Mouse (Mus musculus): ENCODE results near the gene Mical2. TPM values are rescaled to one million over a fixed set of nuclear protein-coding genes. Genes with fewer than 3 reads are reported as not detected.

Mical2 gene
- 0.19 and 0.58 TPM in 2 replicates for polyA plus RNA-seq (2012; ENCODE audit: low replicate concordance)

DNA sequence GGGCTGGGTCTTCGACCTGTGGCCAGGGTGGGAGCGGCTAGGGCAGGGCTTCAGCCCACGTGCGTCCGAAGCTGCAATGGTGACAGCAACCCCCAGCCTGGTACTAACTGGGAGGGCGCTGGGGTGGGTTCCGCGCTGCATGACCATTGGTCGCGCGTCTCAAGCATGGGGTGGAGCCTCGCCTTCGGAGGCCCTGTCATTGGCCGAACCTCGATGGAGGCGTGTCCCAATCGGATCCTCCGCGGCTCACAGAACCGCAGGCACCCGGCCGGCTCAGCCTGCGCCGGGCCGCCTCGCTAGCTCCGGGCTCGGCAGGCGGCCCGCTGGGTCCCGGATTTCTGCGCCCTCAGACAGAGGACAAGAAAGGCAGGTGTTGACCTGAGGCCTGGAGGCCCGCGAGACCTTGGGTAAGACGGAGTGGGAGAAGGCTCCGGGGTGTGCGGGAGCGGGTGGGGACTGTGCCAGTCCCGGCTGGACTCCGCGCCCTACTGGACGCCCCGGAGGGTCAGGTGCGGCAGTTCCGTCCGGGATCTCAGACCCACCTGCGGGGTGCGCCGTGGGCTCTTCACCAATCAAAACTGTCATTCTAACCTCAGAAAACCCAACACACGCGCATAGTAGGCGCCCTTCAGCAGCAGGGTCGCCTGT lies at the start of gene Mical2:
Gene Mical2, plus strand, starts transcription at position 242 of the 648 bp plus-strand sequence.

DNA sequence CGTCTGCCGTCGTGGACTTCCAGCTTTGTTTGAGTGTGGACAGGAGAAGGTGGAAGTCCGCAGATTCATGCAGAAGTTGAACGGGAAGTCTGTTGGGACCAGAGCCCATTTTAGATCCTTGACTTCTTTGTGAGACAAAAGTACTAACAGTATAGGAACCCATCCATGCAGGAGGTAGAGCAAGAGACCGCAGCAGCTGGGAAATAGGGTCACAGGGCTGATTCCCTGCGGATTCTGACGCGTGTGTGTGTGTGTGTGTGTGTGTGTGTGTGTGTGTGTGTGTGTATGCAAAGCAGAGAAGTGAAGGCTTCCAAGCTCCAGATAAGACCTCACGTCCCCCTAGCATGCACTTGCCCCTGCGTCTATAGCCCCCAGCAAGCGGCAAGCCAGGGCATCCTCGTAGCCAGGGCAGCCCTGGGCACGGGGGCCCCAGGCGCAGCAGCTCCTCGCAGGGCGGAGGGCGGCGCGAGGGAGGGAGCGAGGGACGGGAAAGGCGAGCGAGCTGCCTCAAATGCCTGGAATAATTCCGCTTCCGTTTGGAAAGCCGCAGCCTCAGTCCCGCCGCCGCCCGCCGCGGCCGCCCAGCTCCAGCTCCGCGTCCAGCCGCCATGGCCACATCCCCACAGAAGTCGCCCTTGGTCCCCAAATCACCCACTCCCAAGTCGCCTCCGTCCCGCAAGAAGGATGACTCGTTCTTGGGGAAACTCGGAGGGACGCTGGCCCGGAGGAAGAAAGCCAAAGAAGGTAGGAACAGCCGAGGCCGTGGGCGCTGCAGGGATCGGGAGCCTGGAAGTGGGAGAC lies 201.9 kb downstream of the Mical2 start, which contains the start of gene Parva:
Gene Parva, plus strand, starts transcription at position 149 of the 801 bp plus-strand sequence.

Other genes starting within 250 kb of the Mical2 start
- 1.7 and 3.9 TPM in 2 replicates for gene Usp47, start 202.4 kb upstream of the Mical2 start, polyA plus RNA-seq (2012; ENCODE audit: low replicate concordance)
- 0.11 TPM in 1 of 2 replicates, not detected in the other for gene Dkk3, start 66.8 kb upstream of the Mical2 start, polyA plus RNA-seq (2012; ENCODE audit: low replicate concordance)
- gene Parva, start 201.6 kb downstream of the Mical2 start, polyA plus RNA-seq (2012; ENCODE audit: low replicate concordance): 0.47 and 1.1 TPM in 2 replicates